Mouse (Mus musculus) gonadal fat pad, adult 2 months (tissue): ENCODE data around the gene Hoxa13. TPM values are rescaled to one million over a fixed set of nuclear protein-coding genes. Genes with fewer than 3 reads are reported as not detected.

ENCODE experiments used
- DNase-seq: peaks from one replicate; pipeline ENCODE4 v3.0.0-alpha.2; 2012; ENCODE audit warnings: low read depth
- polyA plus RNA-seq: library from polyadenylated mRNA; depleted of rRNA; stranded (reverse); fragments of >200 nt; gene quantifications from 2 replicates; pipeline ENCODE4 v1.2.3, GENCODE M21; 2012; rRNA removed

Hoxa13 gene
- polyA plus RNA-seq, 1 experiment, result 0.11 TPM

DNA sequence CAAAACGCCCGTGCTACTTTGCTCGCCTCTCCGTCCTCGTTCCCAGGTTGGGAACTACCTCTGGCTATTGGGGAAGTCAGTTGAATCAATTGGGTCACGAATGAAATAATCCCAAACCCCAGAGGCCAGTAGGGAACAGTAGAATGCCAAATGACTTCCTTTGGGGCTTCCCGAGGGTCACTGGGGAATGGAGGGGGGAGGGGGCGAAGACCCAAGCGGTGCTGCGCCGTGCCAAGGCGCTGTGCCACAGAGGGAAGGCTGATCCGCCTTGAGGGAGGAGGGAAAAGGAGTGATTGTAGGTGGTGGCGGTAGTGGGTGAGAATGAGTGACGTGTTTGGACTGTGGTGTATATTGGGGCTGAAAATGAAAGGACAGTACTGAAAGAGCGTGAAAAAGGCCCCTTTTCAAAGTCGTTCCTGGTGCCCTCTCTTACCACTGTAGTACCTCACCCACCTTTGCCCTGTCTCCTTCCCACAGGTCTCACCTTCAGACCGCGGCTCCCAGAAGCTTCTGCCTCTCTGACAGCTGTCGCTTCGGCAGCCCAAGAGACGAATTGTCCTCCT, 48.0 kb downstream of the Hoxa13 start:
- DNase-seq, result no peak

DNA sequence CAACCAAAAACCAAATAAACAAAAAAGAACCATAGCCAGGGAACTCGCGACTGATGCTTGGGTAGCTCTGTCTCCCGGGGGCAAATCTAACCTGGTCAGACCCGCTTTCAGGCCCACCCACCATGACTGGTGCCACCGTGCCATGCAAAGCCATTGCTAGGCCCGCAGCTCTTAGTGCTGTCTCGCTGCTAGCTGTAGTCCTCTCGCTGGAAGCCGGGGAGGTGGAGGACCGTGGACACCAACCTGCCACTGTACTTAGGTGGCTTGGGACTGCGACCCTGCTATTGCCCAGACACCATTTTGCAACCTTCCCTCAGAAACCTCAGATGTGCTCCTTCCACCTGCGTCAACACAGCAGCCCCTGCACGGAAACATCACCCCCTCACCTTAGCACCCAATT, 48.7 kb downstream of the Hoxa13 start:
- DNase-seq, result no peak

DNA sequence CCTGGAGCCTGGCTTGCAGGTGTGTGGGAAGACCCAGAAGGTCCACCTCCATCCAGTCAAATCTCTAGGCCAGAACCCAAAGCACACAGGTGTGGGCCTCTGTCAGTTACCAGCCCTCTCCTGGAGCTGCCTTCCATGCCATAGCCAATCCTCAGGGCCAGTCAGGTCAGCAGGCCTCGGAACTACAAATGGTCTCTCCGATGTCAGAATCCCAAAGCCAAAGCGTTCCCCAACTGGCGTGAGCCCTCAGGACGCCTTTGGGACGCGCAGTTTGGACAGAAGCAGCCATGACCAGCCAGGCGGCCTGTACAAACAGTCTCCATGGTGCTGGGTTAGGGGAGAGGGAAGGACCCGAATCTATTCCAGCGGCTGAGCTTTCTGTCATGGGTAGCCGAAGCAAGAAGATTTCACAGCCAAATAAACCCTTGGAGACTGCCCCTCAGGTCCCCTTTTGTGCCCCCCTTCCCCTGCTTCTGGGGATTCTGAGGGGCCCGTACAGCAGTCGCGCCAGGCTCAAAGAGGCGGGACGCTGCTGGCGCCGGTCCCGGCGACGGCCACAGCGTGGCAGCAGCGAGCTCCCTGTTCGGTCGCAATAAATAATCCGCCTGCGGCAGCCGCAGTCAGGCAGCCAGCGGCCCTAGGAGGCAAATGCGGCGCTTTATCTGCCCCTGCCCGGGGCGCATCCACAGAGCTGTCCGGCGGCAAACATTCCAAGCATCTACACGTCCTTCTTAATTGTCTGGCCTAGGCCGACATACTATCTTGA, 49.3 kb downstream of the Hoxa13 start:
- no peak for DNase-seq

DNA sequence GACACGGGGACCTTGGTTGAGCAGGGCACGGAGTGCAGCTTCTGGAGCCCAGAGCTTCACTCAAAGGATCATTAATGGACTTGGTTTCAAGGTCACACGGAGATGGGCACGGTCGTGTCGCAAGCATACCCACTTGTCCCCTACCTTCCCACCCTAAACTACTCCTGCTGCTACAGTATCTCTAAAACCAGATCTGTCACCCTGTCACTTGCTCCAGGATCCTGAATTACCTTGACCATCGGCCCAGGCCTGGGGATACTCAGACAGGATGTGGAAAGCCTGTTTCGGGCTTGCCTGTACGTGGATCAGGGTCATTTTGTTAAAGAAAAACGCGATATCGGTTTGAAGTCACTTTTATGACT, 51.0 kb downstream of the Hoxa13 start:
- DNase-seq, result no peak

DNA sequence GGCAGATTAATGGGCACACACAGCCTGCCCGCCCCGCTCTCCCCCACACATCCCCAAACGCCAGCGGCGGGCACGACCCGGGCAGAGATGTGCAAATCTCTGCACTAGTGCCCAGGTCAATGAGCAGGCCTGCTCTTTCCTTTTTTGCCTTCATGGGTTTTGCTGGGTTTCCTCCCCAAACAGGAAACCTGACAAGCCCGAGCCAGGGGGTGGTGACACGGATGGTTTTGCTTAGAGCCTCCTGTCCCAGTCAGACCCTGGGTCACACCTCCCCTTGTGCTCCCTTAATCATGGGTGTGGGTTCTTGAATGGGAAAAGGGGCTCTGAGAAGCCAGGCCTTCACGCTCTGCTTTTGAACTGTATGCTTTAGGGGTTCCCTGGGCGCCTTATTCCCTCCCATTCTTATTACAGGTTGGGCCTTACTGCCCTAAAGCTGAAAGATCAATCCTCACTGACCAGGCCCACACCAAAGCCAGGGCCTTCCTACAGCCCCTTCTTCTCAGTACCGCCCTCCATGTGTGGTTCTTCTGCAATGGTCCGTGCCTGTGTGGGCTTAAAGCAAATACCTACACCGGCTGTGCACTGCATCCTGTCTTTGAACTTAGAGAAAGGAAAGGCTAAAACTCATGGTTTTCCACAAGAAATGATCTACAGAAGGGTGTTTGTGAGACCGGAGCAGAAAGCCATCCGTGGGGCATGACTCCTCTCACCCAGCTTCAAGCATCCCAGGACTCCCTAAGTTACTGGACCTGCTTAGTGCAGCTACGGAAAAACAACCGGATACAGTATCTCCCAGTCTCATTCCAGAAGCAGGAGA, 51.6 kb downstream of the Hoxa13 start:
- no peak for DNase-seq

DNA sequence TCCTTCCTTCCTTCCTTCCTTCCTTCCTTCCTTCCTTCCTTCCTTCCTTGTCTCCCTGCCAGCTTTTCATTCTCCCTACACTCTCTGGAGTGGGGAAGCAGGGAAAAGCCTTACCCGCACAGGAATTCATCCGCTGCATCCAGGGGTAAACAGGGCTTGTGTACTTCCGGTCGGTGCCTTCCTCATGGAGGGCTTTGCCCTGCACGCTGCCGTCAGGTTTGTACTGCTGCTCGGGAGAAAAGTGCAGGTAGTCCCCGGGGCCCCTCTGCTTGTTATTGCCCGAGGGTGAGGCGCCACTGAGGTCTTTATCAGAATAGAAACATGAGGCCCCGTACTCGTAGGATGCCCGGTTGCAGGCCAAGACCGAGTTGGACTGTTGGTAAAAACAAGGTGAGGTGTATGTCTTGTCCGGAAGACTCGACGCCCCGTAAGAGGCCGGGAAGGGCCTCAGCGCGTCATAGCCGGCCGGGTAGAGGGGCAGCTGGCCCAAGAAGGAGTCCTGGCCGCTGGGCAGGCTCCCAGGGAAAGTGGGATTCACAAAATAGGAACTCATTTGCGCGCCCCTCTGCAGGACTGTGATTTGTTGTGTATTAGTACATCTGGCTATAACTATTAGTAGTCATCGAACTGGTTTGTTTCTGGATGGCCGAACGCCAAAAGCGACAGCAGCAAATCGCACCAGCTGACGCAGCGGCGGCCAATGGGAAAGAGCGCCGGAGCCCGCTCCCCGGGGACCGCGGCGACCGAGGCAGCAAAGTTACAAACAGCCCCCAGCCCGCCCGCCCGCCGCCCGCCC, 52.4 kb downstream of the Hoxa13 start, which contains the start of gene Hoxa6:
Gene Hoxa6 (minus strand): TSS at position 651 of the 796 bp plus-strand sequence.
- no peak for DNase-seq

Other genes with a start within 250 kb of the Hoxa13 start
- 14.6 and 19.0 TPM in 2 replicates for gene Skap2, start 248.3 kb downstream of the Hoxa13 start, polyA plus RNA-seq
- gene Hoxa1, start 102.6 kb downstream of the Hoxa13 start, polyA plus RNA-seq, result 1.3 and 1.7 TPM in 2 replicates
- gene Hoxa2, start 96.0 kb downstream of the Hoxa13 start, polyA plus RNA-seq, result 1.6 and 2.4 TPM in 2 replicates
- 0.32 and 0.38 TPM in 2 replicates for gene 5730596B20Rik, start 83.4 kb downstream of the Hoxa13 start, polyA plus RNA-seq
- gene Hoxa4, start 69.1 kb downstream of the Hoxa13 start, polyA plus RNA-seq, result 3.1 and 3.7 TPM in 2 replicates
- gene Hoxa5, start 56.3 kb downstream of the Hoxa13 start, polyA plus RNA-seq, result 5.3 and 10.2 TPM in 2 replicates
- gene Hoxa6, start 52.2 kb downstream of the Hoxa13 start, polyA plus RNA-seq, result 3.2 and 7.0 TPM in 2 replicates
- 5.6 and 8.2 TPM in 2 replicates for gene Hoxa3, start 47.5 kb downstream of the Hoxa13 start, polyA plus RNA-seq
- gene Gm28308, start 47.5 kb downstream of the Hoxa13 start, polyA plus RNA-seq, result 2.0 and 2.7 TPM in 2 replicates
- 13.2 and 20.4 TPM in 2 replicates for gene Hoxa7, start 39.0 kb downstream of the Hoxa13 start, polyA plus RNA-seq
- 5.2 and 7.1 TPM in 2 replicates for gene Hoxa9, start 29.8 kb downstream of the Hoxa13 start, polyA plus RNA-seq
- 3.8 and 5.0 TPM in 2 replicates for gene Hoxa10, start 20.0 kb downstream of the Hoxa13 start, polyA plus RNA-seq
- gene Hoxa11, start 15.1 kb downstream of the Hoxa13 start, polyA plus RNA-seq, result 1.8 and 2.0 TPM in 2 replicates
- 0.16 and 0.74 TPM in 2 replicates for gene Evx1, start 52.6 kb upstream of the Hoxa13 start, polyA plus RNA-seq